Mouse (Mus musculus) G1E (cell line): ENCODE results near the gene Mplkip.

ENCODE experiments used
- CTCF ChIP-seq: IDR thresholded peaks from 2 replicates; pipeline ENCODE4 v1.5.1; 2012; ENCODE audit warnings: low read depth, low read length, inconsistent platforms, mixed read lengths
- GATA1 ChIP-seq: IDR thresholded peaks from 2 replicates; pipeline ENCODE4 v1.6.1; 2012; ENCODE audit warnings: borderline replicate concordance, low read length, inconsistent platforms, mixed read lengths

GRCm38 (mm10) chr13:17694911-17695699 lies at the start of gene Mplkip, which contains the start of gene Sugct:
- TF ChIP-seq CTCF (no peak), GATA1 (no peak)
